In the genomic region with DNA sequence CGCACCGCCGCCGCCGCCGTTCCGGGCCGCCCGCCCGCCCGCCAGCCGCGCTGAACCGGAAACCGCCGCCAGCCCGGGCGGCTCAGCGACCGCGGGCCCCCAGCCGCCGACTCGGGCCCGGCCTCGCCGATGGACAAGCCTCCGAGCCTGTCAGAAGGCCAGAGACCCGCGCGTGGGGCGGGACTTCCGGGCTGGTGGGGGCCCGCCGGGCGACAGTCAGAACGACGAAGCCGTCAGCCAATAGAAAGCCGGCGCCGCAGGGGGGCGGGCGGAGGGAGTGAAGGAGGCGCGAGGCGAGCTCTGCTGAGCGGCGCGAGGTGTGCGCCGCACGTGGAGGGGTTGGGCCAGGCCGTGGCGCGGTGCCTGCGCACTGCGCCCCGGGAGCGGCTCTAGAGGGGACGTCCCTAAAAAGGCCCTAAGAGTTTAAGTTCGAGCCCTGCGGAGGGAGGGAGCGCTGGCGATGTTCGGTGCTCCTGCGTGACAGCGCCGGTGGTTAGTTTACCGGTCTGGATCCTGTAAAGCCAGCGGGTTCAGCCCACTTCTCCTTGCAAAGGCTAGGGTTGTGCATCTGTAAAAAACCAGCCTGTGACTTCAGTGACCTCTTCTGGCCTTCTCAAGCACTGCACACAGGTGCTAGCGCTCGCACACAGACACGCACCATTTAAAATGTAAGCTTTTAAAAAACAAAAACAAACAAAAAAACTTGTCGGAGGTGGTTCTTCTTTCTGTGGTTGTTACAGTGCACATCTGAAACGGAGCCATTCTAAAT, we compare ENCODE assay signal across 8 mouse cellular contexts. TPM values are rescaled to one million over a fixed set of nuclear protein-coding genes. Genes with fewer than 3 reads are reported as not detected.
DNase-seq lines count a peak whose midpoint lies in the region; ATAC-seq and TF ChIP-seq lines count a peak whose summit lies in the region.

Gene Mllt1 (minus strand): TSS at position 53 of the 769 bp plus-strand sequence.

- WGBS in embryonic facial prominence, embryonic 14.5 days = 9% methylated on average over 21 of the region's 76 CpGs
- WGBS in heart, adult 2 months = 5% methylated on average over 69 of the region's 76 CpGs
- WGBS in limb, embryonic 13.5 days = 3% methylated on average over 72 of the region's 76 CpGs
- 3% methylated on average over 68 of the region's 76 CpGs for WGBS in midbrain, embryonic 16.5 days

- peak within 1 kb of the TSS; percentile 97 for H3K9ac ChIP-seq in embryonic facial prominence, embryonic 14.5 days (ENCODE audit: low read depth, low read length)
- H3K9ac ChIP-seq in heart, adult 2 months (ENCODE audit: low read depth, low read length) = peak within 1 kb of the TSS; percentile 98
- peak within 1 kb of the TSS; percentile 97 for H3K9ac ChIP-seq in limb, embryonic 13.5 days
- H3K9ac ChIP-seq in midbrain, embryonic 16.5 days (ENCODE audit: low read depth, low read length) = peak within 1 kb of the TSS; percentile 88

- TF ChIP-seq EP300 in heart, adult 2 months (IDR thresholded peaks at IDR 0.05; ENCODE audit: insufficient read depth, low read depth, low read length) = no peak

- H3K79me2 ChIP-seq in heart, adult 2 months (replicated peaks; ENCODE audit: control insufficient read depth, insufficient read depth, low read length) = peaks cover 6% of the 10 kb centered on the region

- peak; percentile 98 for ATAC-seq in embryonic facial prominence, embryonic 14.5 days (ENCODE audit: low read depth)
- peak; percentile 98 for ATAC-seq in limb, embryonic 13.5 days (ENCODE audit: low FRiP score, low read depth)
- ATAC-seq in midbrain, embryonic 16.5 days = peak; percentile 99

- peak; percentile 68 for TF ChIP-seq CTCF in heart, adult 2 months (IDR thresholded peaks at IDR 0.05)

- intact Hi-C loops in heart, adult 2 months (cut with DNase I) = loop anchor here (1.0 to 5.0 kb wide), 3 partner anchors 37 to 128 kb away; partner anchors contain the start of gene Rfx2

- H3K27ac ChIP-seq in embryonic facial prominence, embryonic 14.5 days (replicated peaks; ENCODE audit: low read depth, low read length) = peak within 1 kb of the TSS; percentile 84
- peak within 1 kb of the TSS; percentile 73 for H3K27ac ChIP-seq in heart, adult 2 months
- peak within 1 kb of the TSS; percentile 70; the same call in 1 of the 2 replicates for H3K27ac ChIP-seq in limb, embryonic 13.5 days
- peak within 1 kb of the TSS; percentile 86 for H3K27ac ChIP-seq in midbrain, embryonic 16.5 days (ENCODE audit: low read length)

- peak; percentile 85 for DNase-seq in 3T3-L1 (ENCODE audit: low read depth, low spot score)
- DNase-seq in adrenal gland, postnatal 4 days (ENCODE audit: low spot score in 2 of 2) = peak; percentile 98 to 99
- peak; percentile 98 for DNase-seq in embryonic facial prominence, embryonic 14.5 days (ENCODE audit: low spot score)
- DNase-seq in heart, adult 2 months = peak; percentile 99 to 100
- peak; percentile 97 to 99 for DNase-seq in kidney, adult 8-10 months
- peak; percentile 96 to 98 for DNase-seq in spleen, postnatal 10 days (ENCODE audit: low spot score in 2 of 2)

- H3K4me2 ChIP-seq in embryonic facial prominence, embryonic 14.5 days (ENCODE audit: low read depth, low read length) = peak within 1 kb of the TSS; percentile 90
- peak within 1 kb of the TSS; percentile 95 for H3K4me2 ChIP-seq in limb, embryonic 13.5 days (replicated peaks)
- H3K4me2 ChIP-seq in midbrain, embryonic 16.5 days (ENCODE audit: low read length) = peak within 1 kb of the TSS; percentile 73

- TF ChIP-seq POLR2A in heart, adult 2 months (IDR thresholded peaks at IDR 0.05; ENCODE audit: insufficient read depth, low read depth, low read length) = no peak

- peak within 1 kb of the TSS; percentile 95 for H3K4me3 ChIP-seq in embryonic facial prominence, embryonic 14.5 days (ENCODE audit: low read depth, low read length)
- peak within 1 kb of the TSS; percentile 96 for H3K4me3 ChIP-seq in heart, adult 2 months
- H3K4me3 ChIP-seq in limb, embryonic 13.5 days = peak within 1 kb of the TSS; percentile 92
- H3K4me3 ChIP-seq in midbrain, embryonic 16.5 days (ENCODE audit: low read depth, low read length) = peak within 1 kb of the TSS; percentile 92

- peaks cover 21% of the 10 kb centered on the region for H3K4me1 ChIP-seq in embryonic facial prominence, embryonic 14.5 days (ENCODE audit: control insufficient read depth, insufficient read depth, low read length)
- H3K4me1 ChIP-seq in heart, adult 2 months (ENCODE audit: control insufficient read depth, insufficient read depth, low read length) = no peaks in the 10 kb centered on the region; the same call in none of the 2 replicates
- H3K4me1 ChIP-seq in limb, embryonic 13.5 days = peaks cover 33% of the 10 kb centered on the region
- peaks cover 31% of the 10 kb centered on the region for H3K4me1 ChIP-seq in midbrain, embryonic 16.5 days (ENCODE audit: control insufficient read depth, insufficient read depth, low read length)

- H3K36me3 ChIP-seq in embryonic facial prominence, embryonic 14.5 days (ENCODE audit: control insufficient read depth, insufficient read depth, low read length) = 0 out of 2 replicates have a peak, but pooled peaks cover 4% of the 10 kb centered on the region
- no peaks in the 10 kb centered on the region for H3K36me3 ChIP-seq in heart, adult 2 months (ENCODE audit: control insufficient read depth, insufficient read depth, low read length)
- H3K36me3 ChIP-seq in limb, embryonic 13.5 days = peaks cover 13% of the 10 kb centered on the region
- H3K36me3 ChIP-seq in midbrain, embryonic 16.5 days (ENCODE audit: control insufficient read depth, insufficient read depth, low read length) = no peaks in the 10 kb centered on the region

- H3K27me3 ChIP-seq in embryonic facial prominence, embryonic 14.5 days (replicated peaks; ENCODE audit: control insufficient read depth, insufficient read depth, low read length) = no peaks in the 10 kb centered on the region
- H3K27me3 ChIP-seq in heart, adult 2 months (ENCODE audit: control insufficient read depth, insufficient read depth, low read length) = no peaks in the 10 kb centered on the region
- no peaks in the 10 kb centered on the region for H3K27me3 ChIP-seq in limb, embryonic 13.5 days
- H3K27me3 ChIP-seq in midbrain, embryonic 16.5 days (ENCODE audit: control insufficient read depth, insufficient read depth, low read depth, low read length) = no peaks in the 10 kb centered on the region

- no peaks in the 10 kb centered on the region for H3K9me3 ChIP-seq in embryonic facial prominence, embryonic 14.5 days (ENCODE audit: control insufficient read depth, low read length)
- no peaks in the 10 kb centered on the region for H3K9me3 ChIP-seq in limb, embryonic 13.5 days
- no peaks in the 10 kb centered on the region for H3K9me3 ChIP-seq in midbrain, embryonic 16.5 days (replicated peaks; ENCODE audit: control insufficient read depth, low read length, poor library complexity, severe bottlenecking)

RNA-seq across cellular contexts. Expression of gene Mllt1, which starts in this region (rescaled TPM):
- 10 to 100 TPM; 34.4 to 38.9 TPM for total RNA-seq in adrenal gland, postnatal 4 days (2021)
- polyA plus RNA-seq in embryonic facial prominence, embryonic 14.5 days (2014; fragmentation: Nextera tagmentation; extraction: Ambion mirVana) = 24.7 and 32.7 TPM in 2 replicates
- 10 to 100 TPM; 25.3 to 27.2 TPM for total RNA-seq in heart, adult 2 months (2021)
- 27.2 and 31.4 TPM in 2 replicates for polyA plus RNA-seq in heart, adult 2 months (2012; rRNA removed)
- 63.3 and 74.1 TPM in 2 replicates for polyA plus RNA-seq in limb, embryonic 13.5 days (2015; fragmentation: Nextera tagmentation; extraction: Ambion mirVana)
- 91.4 and 95.3 TPM in 2 replicates for polyA plus RNA-seq in midbrain, embryonic 16.5 days (2015; fragmentation: Nextera tagmentation; extraction: Ambion mirVana)

Comparison
In these comparisons a context has a peak if more than half of its experiments do, and no peak if none do; other contexts are left out.
1. Peak in every context shown above with its lines: DNase-seq, ATAC-seq, H3K4me3 ChIP-seq and H3K27ac ChIP-seq.